Mouse (Mus musculus): ENCODE results near the gene Kif13a.

- no peak for TF ChIP-seq CTCF (IDR thresholded peaks at IDR 0.05; ENCODE audit: borderline replicate concordance, extremely low read depth, insufficient read depth, insufficient read length)
- TF ChIP-seq POLR2A (IDR thresholded peaks at IDR 0.05; ENCODE audit: borderline replicate concordance, extremely low read depth, insufficient read depth, insufficient read length, poor library complexity, severe bottlenecking): no peak
Observed at GRCm38 (mm10) chr13:46967308-46967707, 37.6 kb upstream of the Kif13a start.
